Mouse (Mus musculus) neutrophil, adult 5-6 weeks (primary cell): ENCODE measurements around the gene Atp23. TPM values are rescaled to one million over a fixed set of nuclear protein-coding genes. Genes with fewer than 3 reads are reported as not detected.
A peak's percentile ranks its signal among the peaks of the same experiment; 100 is the strongest.

Source experiments
- ATAC-seq: fragments of 151-379, 151-347 bp; 2 replicates; pipeline ENCODE4 v1.8.0; 2017; ENCODE audit warnings: mild to moderate bottlenecking, moderate TSS enrichment; ENCODE audit not compliant: insufficient number of reproducible peaks, poor library complexity, low FRiP score, severe bottlenecking; ENCODE audit errors: extremely low read depth
- total RNA-seq: library from RNA; stranded (forward); fragments of 200-1000 nt; gene quantifications from 2 replicates; pipeline ENCODE4 v1.2.3, GENCODE M21; 2017

The Atp23 gene
- total RNA-seq, 1 experiment from 2014 or later, result 6.2 TPM

- no peak for ATAC-seq
Observed at GRCm38 (mm10) chr10:126920220-126920619, 19.1 kb upstream of the Atp23 start.

GRCm38 (mm10) chr10:126919067-126919466 lies 17.9 kb upstream of the Atp23 start:
- ATAC-seq, result peak; percentile 100

- no peak for ATAC-seq
Observed at GRCm38 (mm10) chr10:126914288-126914687, 13.1 kb upstream of the Atp23 start.

- ATAC-seq, result no peak
Observed at GRCm38 (mm10) chr10:126911479-126911878, 10.3 kb upstream of the Atp23 start.

GRCm38 (mm10) chr10:126906811-126907210 lies 5.7 kb upstream of the Atp23 start:
- ATAC-seq, result no peak

- peak; percentile 85 for ATAC-seq
Observed at GRCm38 (mm10) chr10:126905650-126906075, 4.5 kb upstream of the Atp23 start.

- ATAC-seq, result no peak
Observed at GRCm38 (mm10) chr10:126905086-126905485, 3.9 kb upstream of the Atp23 start.

GRCm38 (mm10) chr10:126904221-126904620 lies 3.1 kb upstream of the Atp23 start:
- no peak for ATAC-seq

GRCm38 (mm10) chr10:126901488-126901843 lies 311 bp upstream of the Atp23 start:
- ATAC-seq, result no peak

GRCm38 (mm10) chr10:126895891-126896290 lies 5.3 kb downstream of the Atp23 start:
- no peak for ATAC-seq

- ATAC-seq, result no peak
Observed at GRCm38 (mm10) chr10:126894061-126894460, 7.1 kb downstream of the Atp23 start.

- ATAC-seq, result no peak
Observed at GRCm38 (mm10) chr10:126893145-126893544, 8.0 kb downstream of the Atp23 start.

GRCm38 (mm10) chr10:126873755-126874154 lies 27.4 kb downstream of the Atp23 start:
- ATAC-seq, result no peak

- no peak for ATAC-seq
Observed at GRCm38 (mm10) chr10:126872256-126872655, 28.9 kb downstream of the Atp23 start.

GRCm38 (mm10) chr10:126869372-126870318 lies 31.5 kb downstream of the Atp23 start:
- peak; percentile 88 for ATAC-seq

- ATAC-seq, result peak; percentile 79
Observed at GRCm38 (mm10) chr10:126865284-126865683, 35.9 kb downstream of the Atp23 start.

GRCm38 (mm10) chr10:126862193-126862592 lies 39.0 kb downstream of the Atp23 start:
- no peak for ATAC-seq

GRCm38 (mm10) chr10:126853286-126853685 lies 47.9 kb downstream of the Atp23 start:
- no peak for ATAC-seq

- ATAC-seq, result no peak
Observed at GRCm38 (mm10) chr10:126845309-126845911, 55.7 kb downstream of the Atp23 start.

- no peak for ATAC-seq
Observed at GRCm38 (mm10) chr10:126844689-126845088, 56.5 kb downstream of the Atp23 start.
